Mouse (Mus musculus): ENCODE measurements at regions not wholly inside any gene's neighbourhood (a gene's known extent, or its start where the extent isn't known, plus 50 kb on each side); places are given as distances from the start of the nearest gene placed in this dataset.

DNA sequence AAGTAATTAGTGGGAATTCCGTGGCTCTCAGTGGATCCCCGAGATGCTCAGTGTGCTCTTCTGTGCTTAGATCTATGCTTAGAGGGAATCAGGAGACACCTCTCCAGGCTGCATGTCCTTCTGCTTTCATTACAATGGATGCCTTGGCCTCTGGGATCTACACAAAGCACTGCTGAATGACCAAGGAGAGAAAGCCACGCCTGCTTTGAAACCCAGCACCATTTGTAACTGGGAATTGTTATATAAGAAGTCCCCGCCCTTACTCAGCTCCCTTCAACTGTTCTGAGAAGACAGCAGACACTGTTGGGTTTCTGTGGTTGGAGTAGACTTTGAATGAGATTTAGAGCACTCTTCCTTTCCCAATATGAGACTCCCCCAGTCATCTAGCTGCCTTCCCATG lies 188.4 kb downstream of the Dad1 start:
- TF ChIP-seq CTCF (IDR thresholded peaks at IDR 0.05; ENCODE audit: borderline replicate concordance, insufficient read depth, low read length) (no peak), POLR2A (IDR thresholded peaks at IDR 0.05; ENCODE audit: low read depth, low read length) (no peak)
